Mouse (Mus musculus) frontal cortex, postnatal 25 days (tissue): ENCODE data around the gene Pde8b.

Source experiments
- DNase-seq, 2 experiments: peaks; one replicate each; pipeline ENCODE4 v3.0.0; 2022; ENCODE audit warnings: low spot score in 2 of 2

The Pde8b gene

GRCm38 (mm10) chr13:95082611-95083010, 167.5 kb downstream of the Pde8b start:
- DNase-seq = no peak

GRCm38 (mm10) chr13:95081082-95081481, 169.1 kb downstream of the Pde8b start:
- DNase-seq = no peak

GRCm38 (mm10) chr13:95078492-95078891, 171.6 kb downstream of the Pde8b start:
- no peak for DNase-seq

GRCm38 (mm10) chr13:95077688-95078087, 172.4 kb downstream of the Pde8b start:
- no peak for DNase-seq

- DNase-seq = no peak
These were observed 174.0 kb downstream of the Pde8b start for GRCm38 (mm10) chr13:95076142-95076541.

GRCm38 (mm10) chr13:95073445-95074172, 176.5 kb downstream of the Pde8b start:
- no peak for DNase-seq

GRCm38 (mm10) chr13:95070268-95070667, 179.9 kb downstream of the Pde8b start:
- DNase-seq = no peak

GRCm38 (mm10) chr13:95067854-95068253, 182.3 kb downstream of the Pde8b start:
- DNase-seq = no peak

GRCm38 (mm10) chr13:95063390-95064017, 186.6 kb downstream of the Pde8b start:
- no peak for DNase-seq

GRCm38 (mm10) chr13:95058885-95059284, 191.3 kb downstream of the Pde8b start:
- no peak for DNase-seq

- no peak for DNase-seq
These were observed 193.4 kb downstream of the Pde8b start for GRCm38 (mm10) chr13:95056501-95057280.

GRCm38 (mm10) chr13:95055742-95056388, 194.3 kb downstream of the Pde8b start:
- no peak for DNase-seq

GRCm38 (mm10) chr13:95052421-95052820, 197.7 kb downstream of the Pde8b start:
- DNase-seq = no peak

GRCm38 (mm10) chr13:95050398-95050797, 199.7 kb downstream of the Pde8b start:
- no peak for DNase-seq

GRCm38 (mm10) chr13:95044108-95044507, 206.0 kb downstream of the Pde8b start:
- DNase-seq = no peak

GRCm38 (mm10) chr13:95040140-95040738, 209.9 kb downstream of the Pde8b start:
- DNase-seq = no peak

GRCm38 (mm10) chr13:95038200-95038599, 211.9 kb downstream of the Pde8b start:
- DNase-seq = no peak

GRCm38 (mm10) chr13:95034715-95035114, 215.4 kb downstream of the Pde8b start:
- peak in 1 of 2 experiments; percentile 22 for DNase-seq

- no peak for DNase-seq
These were observed 216.0 kb downstream of the Pde8b start for GRCm38 (mm10) chr13:95034094-95034493.

- DNase-seq = no peak
These were observed 217.2 kb downstream of the Pde8b start for GRCm38 (mm10) chr13:95032973-95033372.

- no peak for DNase-seq
These were observed 217.9 kb downstream of the Pde8b start for GRCm38 (mm10) chr13:95032127-95032831.
